Mouse (Mus musculus): ENCODE measurements around the gene Plgrkt.

- TF ChIP-seq CTCF (IDR thresholded peaks at IDR 0.05; ENCODE audit: borderline replicate concordance, extremely low read depth, insufficient read depth, insufficient read length) (no peak), POLR2A (IDR thresholded peaks at IDR 0.05; ENCODE audit: borderline replicate concordance, extremely low read depth, insufficient read depth, insufficient read length, poor library complexity, severe bottlenecking) (no peak)
These were observed 49.3 kb upstream of the Plgrkt start for GRCm38 (mm10) chr19:29416393-29416902.

All from brain, embryonic 14.5 days (tissue).